Mouse (Mus musculus): ENCODE measurements around the gene Unk. TPM values are rescaled to one million over a fixed set of nuclear protein-coding genes. Genes with fewer than 3 reads are reported as not detected.

Gene Unk
- polyA plus RNA-seq, 1 experiment from 2014 or later: 44.4 TPM

DNA sequence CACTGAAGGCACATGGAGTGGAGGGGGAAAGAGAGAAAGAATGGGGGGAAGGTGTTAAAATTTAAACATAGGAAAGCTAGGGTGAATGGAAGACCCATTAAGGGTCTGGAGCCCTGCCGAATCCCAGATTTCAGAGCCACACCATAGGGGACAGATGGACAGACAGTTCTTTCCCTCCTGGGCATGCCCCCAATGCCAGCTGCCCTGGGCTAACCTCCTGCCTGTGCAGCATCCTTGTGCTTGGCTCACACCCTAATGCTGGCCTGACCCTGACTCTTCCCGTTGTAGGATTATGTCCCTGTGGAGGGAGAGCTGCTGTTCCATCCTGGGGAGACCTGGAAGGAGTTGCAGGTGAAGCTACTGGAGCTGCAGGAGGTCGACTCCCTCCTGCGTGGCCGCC, 32.5 kb upstream of the Unk start:
- Histone ChIP-seq H3K4me1 (ENCODE audit: insufficient read depth) (no peaks in the 10 kb centered on the region), H3K9me3 (ENCODE audit: low read depth, low read length) (no peaks in the 10 kb centered on the region), H3K9ac (no peak overlapping the region), H3K4me3 (ENCODE audit: low read depth, low read length) (no peak overlapping the region), H3K27me3 (ENCODE audit: insufficient read depth, low read length) (no peaks in the 10 kb centered on the region), H3K36me3 (ENCODE audit: insufficient read depth) (no peaks in the 10 kb centered on the region), H3K27ac (ENCODE audit: low read depth) (no peak overlapping the region), H3K4me2 (no peak overlapping the region)
- ATAC-seq (ENCODE audit: insufficient read depth): no peak
- no peak for TF ChIP-seq CTCF (IDR thresholded peaks at IDR 0.05; ENCODE audit: low read depth)
- no peak for DNase-seq
- 65% methylated on average over 5 of the region's 5 CpGs for WGBS

DNA sequence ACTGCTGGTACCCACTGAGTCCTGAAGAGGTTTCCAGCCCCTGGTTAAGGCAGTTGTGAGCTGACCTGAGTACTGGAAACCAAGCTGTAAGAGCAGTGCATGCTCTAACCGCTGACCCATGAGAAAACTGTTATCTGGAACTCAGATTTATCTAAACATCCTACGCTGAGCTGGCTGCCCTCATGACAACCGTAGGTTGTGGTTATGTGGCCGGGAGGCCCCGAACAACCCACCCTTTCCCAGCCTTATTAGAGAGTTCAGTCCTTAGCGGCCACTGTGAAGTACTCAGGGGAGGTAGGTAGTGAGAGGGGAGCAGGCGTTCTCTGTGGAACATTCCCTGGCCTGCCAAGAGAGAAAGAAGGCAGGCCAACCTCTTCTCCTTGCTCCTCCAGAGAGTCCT, 31.1 kb upstream of the Unk start:
- no peaks in the 10 kb centered on the region for H3K9me3 ChIP-seq (ENCODE audit: low read depth, low read length)
- WGBS: 43% methylated on average over 7 of the region's 7 CpGs
- ATAC-seq (ENCODE audit: insufficient read depth) (no peak), DNase-seq (no peak)
- no peak for TF ChIP-seq CTCF (IDR thresholded peaks at IDR 0.05; ENCODE audit: low read depth)
- H3K27ac ChIP-seq (ENCODE audit: low read depth): no peak overlapping the region
- no peak overlapping the region for H3K4me2 ChIP-seq
- H3K9ac ChIP-seq: no peak overlapping the region
- H3K4me1 ChIP-seq (ENCODE audit: insufficient read depth): no peaks in the 10 kb centered on the region
- no peaks in the 10 kb centered on the region for H3K27me3 ChIP-seq (ENCODE audit: insufficient read depth, low read length)
- H3K4me3 ChIP-seq (ENCODE audit: low read depth, low read length): no peak overlapping the region
- no peaks in the 10 kb centered on the region for H3K36me3 ChIP-seq (ENCODE audit: insufficient read depth)

DNA sequence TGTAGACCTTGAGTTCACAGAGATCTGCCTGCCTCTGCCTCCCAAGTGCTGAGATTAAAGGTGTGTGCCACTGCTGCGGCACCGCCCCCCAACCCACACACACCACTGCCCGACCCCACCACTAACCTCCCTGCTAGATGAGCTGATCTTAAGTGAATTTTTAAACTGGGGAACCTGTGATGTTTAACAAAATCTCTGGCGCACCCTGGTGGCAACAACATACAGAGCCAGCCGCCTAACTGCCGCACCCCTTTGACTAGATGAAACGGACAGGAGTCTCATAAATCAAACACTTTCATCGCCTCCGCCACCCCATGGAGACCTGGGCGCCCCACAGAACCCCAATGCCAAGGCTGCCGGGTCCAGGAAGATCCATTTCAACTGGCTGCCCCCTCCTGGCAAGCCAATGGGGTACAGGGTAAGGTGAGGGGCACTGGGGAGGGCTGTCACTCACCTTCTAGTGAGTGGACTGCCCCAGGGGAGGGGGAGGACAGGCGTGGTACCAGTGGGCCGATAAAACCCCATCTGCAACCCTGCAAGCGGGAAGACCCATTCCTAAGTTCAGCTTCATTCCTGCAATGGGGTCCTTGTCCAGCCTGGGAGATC, 30.5 kb upstream of the Unk start:
- Histone ChIP-seq H3K4me2 (no peak overlapping the region), H3K36me3 (ENCODE audit: insufficient read depth) (no peaks in the 10 kb centered on the region), H3K27me3 (ENCODE audit: insufficient read depth, low read length) (no peaks in the 10 kb centered on the region), H3K9ac (no peak overlapping the region), H3K27ac (ENCODE audit: low read depth) (no peak overlapping the region), H3K9me3 (ENCODE audit: low read depth, low read length) (no peaks in the 10 kb centered on the region), H3K4me3 (ENCODE audit: low read depth, low read length) (no peak overlapping the region), H3K4me1 (ENCODE audit: insufficient read depth) (0 out of 2 replicates have a peak, but pooled peaks cover 2% of the 10 kb centered on the region)
- WGBS: 19% methylated on average over 14 of the region's 14 CpGs
- DNase-seq (peak; percentile 90), ATAC-seq (ENCODE audit: insufficient read depth) (no peak)
- peak; percentile 75 for TF ChIP-seq CTCF (IDR thresholded peaks at IDR 0.05; ENCODE audit: low read depth)

DNA sequence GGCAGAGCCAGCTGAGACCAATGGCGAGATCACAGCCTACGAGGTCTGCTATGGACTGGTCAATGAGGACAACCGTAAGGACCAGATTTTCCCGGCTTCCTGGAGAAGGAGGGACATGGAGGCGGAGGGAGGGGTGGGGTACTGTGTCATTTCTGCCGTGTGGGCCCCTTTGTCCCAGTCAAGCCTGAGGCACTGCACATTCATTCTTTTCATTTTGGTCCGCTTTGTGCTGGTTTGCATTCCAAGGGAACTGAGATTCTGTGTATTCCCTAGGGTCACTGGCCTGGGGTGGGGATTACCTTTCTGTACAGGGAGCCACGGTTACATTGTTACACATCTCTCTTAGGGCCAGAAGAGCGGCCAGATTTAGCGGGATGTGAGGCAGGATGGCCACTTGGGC, 29.5 kb upstream of the Unk start:
- Histone ChIP-seq H3K36me3 (ENCODE audit: insufficient read depth) (no peaks in the 10 kb centered on the region), H3K27ac (ENCODE audit: low read depth) (no peak overlapping the region), H3K9me3 (ENCODE audit: low read depth, low read length) (no peaks in the 10 kb centered on the region), H3K27me3 (ENCODE audit: insufficient read depth, low read length) (no peaks in the 10 kb centered on the region), H3K4me1 (ENCODE audit: insufficient read depth) (peaks cover 7% of the 10 kb centered on the region), H3K9ac (no peak overlapping the region), H3K4me3 (ENCODE audit: low read depth, low read length) (no peak overlapping the region), H3K4me2 (no peak overlapping the region)
- DNase-seq (no peak), ATAC-seq (ENCODE audit: insufficient read depth) (no peak)
- WGBS: 47% methylated on average over 10 of the region's 10 CpGs
- no peak for TF ChIP-seq CTCF (IDR thresholded peaks at IDR 0.05; ENCODE audit: low read depth)

DNA sequence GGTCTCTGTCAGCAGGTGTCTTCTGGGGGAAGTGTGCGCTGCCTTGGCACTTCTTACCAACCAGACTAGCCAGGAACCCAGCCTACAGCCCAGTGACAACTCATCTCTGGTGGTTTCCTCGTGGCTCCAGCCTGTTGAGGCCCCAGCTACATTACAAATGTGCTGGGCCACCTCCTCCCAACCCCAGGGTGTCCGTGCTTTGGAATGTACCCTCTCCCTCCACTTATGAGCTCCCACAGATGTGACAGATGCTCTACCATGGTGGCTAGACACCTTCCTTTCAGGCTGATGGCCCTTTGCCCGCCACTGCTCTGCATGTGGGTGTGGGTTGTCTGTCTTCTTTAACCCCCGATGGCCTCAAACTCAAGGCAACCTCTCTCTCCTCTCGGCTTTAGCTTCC, 28.4 kb upstream of the Unk start:
- H3K36me3 ChIP-seq (ENCODE audit: insufficient read depth): peaks cover 4% of the 10 kb centered on the region; the same call in 1 of the 2 replicates
- no peak overlapping the region for H3K4me3 ChIP-seq (ENCODE audit: low read depth, low read length)
- peaks cover 7% of the 10 kb centered on the region for H3K4me1 ChIP-seq (ENCODE audit: insufficient read depth)
- no peak overlapping the region for H3K9ac ChIP-seq
- ATAC-seq (ENCODE audit: insufficient read depth) (no peak), DNase-seq (no peak)
- no peak overlapping the region for H3K4me2 ChIP-seq
- no peaks in the 10 kb centered on the region for H3K9me3 ChIP-seq (ENCODE audit: low read depth, low read length)
- H3K27me3 ChIP-seq (ENCODE audit: insufficient read depth, low read length): no peaks in the 10 kb centered on the region
- no peak overlapping the region for H3K27ac ChIP-seq (ENCODE audit: low read depth)
- no peak for TF ChIP-seq CTCF (IDR thresholded peaks at IDR 0.05; ENCODE audit: low read depth)
- WGBS: 65% methylated on average over 6 of the region's 6 CpGs

DNA sequence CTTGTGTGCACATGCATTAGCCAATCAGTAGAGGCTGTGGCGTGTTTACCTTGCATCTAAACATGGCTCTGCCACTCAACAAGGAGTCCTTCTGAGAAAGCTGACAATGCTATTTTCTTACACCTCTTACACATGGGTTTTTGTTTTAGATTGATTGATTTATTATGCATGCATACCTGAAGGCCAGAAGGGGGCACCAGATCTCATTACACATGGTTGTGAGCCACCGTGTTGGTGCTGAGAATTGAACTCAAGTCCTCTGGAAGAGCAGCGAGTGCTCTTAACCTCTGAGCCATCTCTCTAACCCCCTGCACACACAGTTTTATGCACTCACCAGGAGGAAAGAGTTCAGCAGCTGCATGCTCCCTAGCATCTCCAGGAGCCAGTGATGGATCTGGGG, 27.2 kb upstream of the Unk start:
- no peak overlapping the region for H3K4me2 ChIP-seq
- no peaks in the 10 kb centered on the region for H3K27me3 ChIP-seq (ENCODE audit: insufficient read depth, low read length)
- H3K36me3 ChIP-seq (ENCODE audit: insufficient read depth): peaks cover 16% of the 10 kb centered on the region
- H3K9me3 ChIP-seq (ENCODE audit: low read depth, low read length): no peaks in the 10 kb centered on the region
- 83% methylated on average over 3 of the region's 3 CpGs for WGBS
- H3K27ac ChIP-seq (ENCODE audit: low read depth): no peak overlapping the region
- H3K9ac ChIP-seq: no peak overlapping the region
- ATAC-seq (ENCODE audit: insufficient read depth) (no peak), DNase-seq (no peak)
- no peak; the same call in 1 of the 2 replicates for TF ChIP-seq CTCF (IDR thresholded peaks at IDR 0.05; ENCODE audit: low read depth)
- peaks cover 7% of the 10 kb centered on the region for H3K4me1 ChIP-seq (ENCODE audit: insufficient read depth)
- no peak overlapping the region for H3K4me3 ChIP-seq (ENCODE audit: low read depth, low read length)

DNA sequence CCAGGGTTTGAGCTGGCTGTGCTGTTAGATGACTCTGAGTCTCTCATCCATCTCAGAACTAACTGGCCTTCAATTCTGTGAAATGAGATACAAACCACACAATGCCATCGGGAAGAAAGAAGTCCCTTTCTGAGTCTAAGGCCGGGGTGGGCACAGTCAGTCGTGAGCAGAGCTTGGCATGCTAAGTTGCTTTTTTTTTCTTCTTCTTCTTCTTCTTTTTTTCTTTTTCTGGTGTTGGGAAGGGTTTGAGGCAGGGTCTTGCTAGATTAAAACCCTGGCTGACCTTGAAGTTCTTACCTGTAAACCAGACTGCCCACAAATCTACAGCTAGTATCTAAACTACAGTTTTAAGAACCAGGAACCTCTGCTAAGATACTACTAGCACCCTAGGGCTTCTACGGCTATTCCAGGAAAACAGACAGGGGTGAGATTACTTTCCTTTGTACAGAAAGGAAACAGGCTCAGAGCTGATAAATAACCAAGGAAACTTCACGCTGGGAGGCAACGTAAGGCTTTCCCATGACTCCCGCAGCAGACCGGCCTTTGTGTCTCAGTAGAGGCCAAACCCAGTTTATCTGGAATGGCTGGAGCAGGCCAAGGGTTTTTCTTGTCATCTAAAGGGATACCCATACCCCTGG, 25.8 kb upstream of the Unk start:
- peak overlapping the region; percentile 78 for H3K27ac ChIP-seq (ENCODE audit: low read depth)

More for the DNA sequence above, 25.8 kb upstream of the Unk start:
- no peak for TF ChIP-seq CTCF (IDR thresholded peaks at IDR 0.05; ENCODE audit: low read depth)
- Histone ChIP-seq H3K9me3 (ENCODE audit: low read depth, low read length) (no peaks in the 10 kb centered on the region), H3K4me2 (peak overlapping the region; percentile 68), H3K4me1 (ENCODE audit: insufficient read depth) (peaks cover 7% of the 10 kb centered on the region), H3K36me3 (ENCODE audit: insufficient read depth) (peaks cover 30% of the 10 kb centered on the region), H3K9ac (peak overlapping the region; percentile 56), H3K27me3 (ENCODE audit: insufficient read depth, low read length) (no peaks in the 10 kb centered on the region), H3K4me3 (ENCODE audit: low read depth, low read length) (peak overlapping the region; percentile 33)
- WGBS: 32% methylated on average over 8 of the region's 8 CpGs
- ATAC-seq (ENCODE audit: insufficient read depth) (no peak), DNase-seq (no peak)
